In genomic region chr14:78993515-78993914, GRCm38 (mm10) we compare ENCODE assay signal across 23 mouse cellular contexts.
DNase-seq lines count a peak whose midpoint lies in the region; ATAC-seq and TF ChIP-seq lines count a peak whose summit lies in the region.
"Had no signal": no experiment of that assay in that cellular context is flagged by ENCODE, and none has a peak within 500 bp of the region (broad histone marks: within the 10 kb centered on the region; RNA-seq: fewer than 3 reads in every experiment).

No protein-coding gene starts in this region.

- no peaks in the 10 kb centered on the region for H3K9me3 ChIP-seq in limb, embryonic 11.5 days (ENCODE audit: control insufficient read depth, low read length)
- H3K9me3 ChIP-seq in limb, embryonic 10.5 days (replicated peaks), result no peaks in the 10 kb centered on the region
- H3K9me3 ChIP-seq in limb, embryonic 13.5 days, result no peaks in the 10 kb centered on the region
- no peaks in the 10 kb centered on the region for H3K9me3 ChIP-seq in stomach, postnatal 0 days (ENCODE audit: control insufficient read depth, low read length)
- H3K9me3 ChIP-seq: embryonic facial prominence, embryonic 10.5 days; embryonic facial prominence, embryonic 12.5 days; forebrain, embryonic 13.5 days; forebrain, embryonic 15.5 days; G1E had no signal

- no peak for TF ChIP-seq CTCF in stomach, postnatal 0 days (IDR thresholded peaks at IDR 0.05; ENCODE audit: low read depth)

- no peak overlapping the region for H3K4me2 ChIP-seq in limb, embryonic 11.5 days (ENCODE audit: low read depth, severe bottlenecking)
- no peak overlapping the region for H3K4me2 ChIP-seq in limb, embryonic 13.5 days (replicated peaks)
- H3K4me2 ChIP-seq in stomach, postnatal 0 days (replicated peaks; ENCODE audit: low read depth), result no peak overlapping the region
- H3K4me2 ChIP-seq: embryonic facial prominence, embryonic 12.5 days; forebrain, embryonic 13.5 days; forebrain, embryonic 15.5 days had no signal

- 60% methylated on average over 4 of the region's 4 CpGs for WGBS in limb, embryonic 11.5 days
- WGBS in limb, embryonic 10.5 days, result 72% methylated on average over 4 of the region's 4 CpGs
- WGBS in limb, embryonic 13.5 days, result 25% methylated on average over 4 of the region's 4 CpGs
- 53% methylated on average over 4 of the region's 4 CpGs for WGBS in stomach, postnatal 0 days

- no peak overlapping the region for H3K9ac ChIP-seq in limb, embryonic 11.5 days (ENCODE audit: low read length)
- H3K9ac ChIP-seq in limb, embryonic 13.5 days, result no peak overlapping the region
- H3K9ac ChIP-seq in stomach, postnatal 0 days (ENCODE audit: low read length), result no peak overlapping the region
- H3K9ac ChIP-seq: embryonic facial prominence, embryonic 12.5 days; forebrain, embryonic 13.5 days; forebrain, embryonic 15.5 days had no signal

- peak; percentile 68; the same call in 1 of the 2 replicates for ATAC-seq in limb, embryonic 11.5 days (ENCODE audit: insufficient number of reproducible peaks, low FRiP score, low TSS enrichment, low read depth)
- peak; percentile 80 for ATAC-seq in limb, embryonic 13.5 days (ENCODE audit: low FRiP score, low read depth)
- no peak for ATAC-seq in stomach, postnatal 0 days (ENCODE audit: low FRiP score, low TSS enrichment)
- ATAC-seq: activated CD4-positive, CD25-positive, alpha-beta regulatory T cell, adult 4 months; CD4-positive, CD25-positive, alpha-beta regulatory T cell, adult 4 months; forebrain, embryonic 13.5 days; forebrain, embryonic 15.5 days; Patski had no signal

- H3K4me3 ChIP-seq in limb, embryonic 11.5 days (ENCODE audit: low read depth, low read length), result no peak overlapping the region
- no peak overlapping the region for H3K4me3 ChIP-seq in limb, embryonic 10.5 days
- H3K4me3 ChIP-seq in limb, embryonic 13.5 days, result no peak overlapping the region
- no peak overlapping the region for H3K4me3 ChIP-seq in stomach, postnatal 0 days (ENCODE audit: low read depth, low read length)
- H3K4me3 ChIP-seq: embryonic facial prominence, embryonic 10.5 days; embryonic facial prominence, embryonic 12.5 days; forebrain, embryonic 13.5 days; forebrain, embryonic 15.5 days had no signal

- H3K4me1 ChIP-seq in limb, embryonic 11.5 days (ENCODE audit: control insufficient read depth, insufficient read depth, low read length), result peaks cover 2% of the 10 kb centered on the region
- peaks cover 20% of the 10 kb centered on the region for H3K4me1 ChIP-seq in limb, embryonic 10.5 days
- peaks cover 14% of the 10 kb centered on the region for H3K4me1 ChIP-seq in limb, embryonic 13.5 days
- H3K4me1 ChIP-seq in stomach, postnatal 0 days (replicated peaks; ENCODE audit: control insufficient read depth, insufficient read depth), result no peaks in the 10 kb centered on the region
- H3K4me1 ChIP-seq: embryonic facial prominence, embryonic 10.5 days; embryonic facial prominence, embryonic 12.5 days; forebrain, embryonic 13.5 days; forebrain, embryonic 15.5 days had no signal

- no peaks in the 10 kb centered on the region for H3K36me3 ChIP-seq in limb, embryonic 11.5 days (ENCODE audit: control insufficient read depth, insufficient read depth, low read length)
- H3K36me3 ChIP-seq in limb, embryonic 10.5 days, result no peaks in the 10 kb centered on the region; the same call in 1 of the 2 replicates
- peaks cover 5% of the 10 kb centered on the region; the same call in 1 of the 2 replicates for H3K36me3 ChIP-seq in limb, embryonic 13.5 days
- 0 out of 2 replicates have a peak, but pooled peaks cover 4% of the 10 kb centered on the region for H3K36me3 ChIP-seq in stomach, postnatal 0 days (ENCODE audit: control insufficient read depth, insufficient read depth, low read length)
- H3K36me3 ChIP-seq: embryonic facial prominence, embryonic 10.5 days; embryonic facial prominence, embryonic 12.5 days; forebrain, embryonic 15.5 days had no signal

- no peaks in the 10 kb centered on the region for H3K27me3 ChIP-seq in limb, embryonic 11.5 days (ENCODE audit: control insufficient read depth, insufficient read depth, low read length)
- no peaks in the 10 kb centered on the region for H3K27me3 ChIP-seq in limb, embryonic 10.5 days (ENCODE audit: low read depth, poor library complexity, severe bottlenecking)
- no peaks in the 10 kb centered on the region for H3K27me3 ChIP-seq in limb, embryonic 13.5 days
- no peaks in the 10 kb centered on the region for H3K27me3 ChIP-seq in stomach, postnatal 0 days (ENCODE audit: control insufficient read depth, insufficient read depth, low read length)
- H3K27me3 ChIP-seq: CH12.LX; embryonic facial prominence, embryonic 12.5 days; forebrain, embryonic 13.5 days; forebrain, embryonic 15.5 days; Patski had no signal

- peak; percentile 25 for DNase-seq in limb, embryonic 11.5 days (ENCODE audit: low spot score)
- DNase-seq in limb, embryonic 10.5 days (ENCODE audit: low spot score), result no peak
- no peak for DNase-seq in gastrocnemius, postnatal 10 days
- DNase-seq in stomach, postnatal 0 days (ENCODE audit: low spot score), result no peak
- DNase-seq: adrenal gland, adult 8-10 months; adrenal gland, postnatal 14 days; adrenal gland, postnatal 36 days; B cell, adult 2 months; cerebellum, adult 11-12 months; cerebellum, adult 2 months; cerebellum, adult 9-10 months; cerebellum, postnatal 10 days; cerebellum, postnatal 25 days had no signal

- H3K27ac ChIP-seq in limb, embryonic 11.5 days (replicated peaks; ENCODE audit: low read depth, low read length), result no peak overlapping the region
- no peak overlapping the region for H3K27ac ChIP-seq in limb, embryonic 10.5 days
- H3K27ac ChIP-seq in limb, embryonic 13.5 days, result no peak overlapping the region
- H3K27ac ChIP-seq in stomach, postnatal 0 days (replicated peaks), result no peak overlapping the region
- H3K27ac ChIP-seq: embryonic facial prominence, embryonic 10.5 days; embryonic facial prominence, embryonic 12.5 days; forebrain, embryonic 13.5 days; forebrain, embryonic 15.5 days had no signal

- TF ChIP-seq EP300 in stomach, postnatal 0 days (optimal IDR thresholded peaks at IDR 0.05), result no peak
